Mouse (Mus musculus) erythroblast, adult 5-6 weeks (primary cell): ENCODE measurements around the gene Sag. TPM values are rescaled to one million over a fixed set of nuclear protein-coding genes. Genes with fewer than 3 reads are reported as not detected.

ENCODE experiments used
- ATAC-seq: replicated peaks from 2 replicates; pipeline ENCODE4 v1.8.0; 2016; ENCODE audit warnings: moderate number of reproducible peaks, mild to moderate bottlenecking, moderate TSS enrichment, inconsistent platforms; ENCODE audit not compliant: poor library complexity, low FRiP score, severe bottlenecking
- total RNA-seq, 2 experiments: library from RNA; stranded (forward) in 1 of 2; stranded (reverse) in 1 of 2; fragments of 150-400 nt in 1 of 2; fragments of 200-764, 138-1000 nt in 1 of 2; gene quantifications; 2 replicates each; pipeline versions ENCODE4 v1.2.3 to v1.2.4; 2015 to 2017; ENCODE audit warnings: low replicate concordance in 2 of 2

Sag gene
- total RNA-seq, 2 experiments from 2014 or later = 3.7 TPM; not detected in 1

GRCm38 (mm10) chr1:87852081-87852790 is 48.8 kb downstream of the Sag start:
- ATAC-seq = no peak

GRCm38 (mm10) chr1:87852892-87853600 is 49.6 kb downstream of the Sag start, which contains the start of gene Dgkd:
Dgkd (plus strand) TSS chr1:87853287.
- ATAC-seq = peak; percentile 82

GRCm38 (mm10) chr1:87853601-87854361 is 50.3 kb downstream of the Sag start:
- peak; percentile 45 for ATAC-seq

- no peak for ATAC-seq
Measured at GRCm38 (mm10) chr1:87854411-87854810, 50.9 kb downstream of the Sag start.

- no peak for ATAC-seq
Measured at GRCm38 (mm10) chr1:87854851-87855251, 51.4 kb downstream of the Sag start.

- no peak for ATAC-seq
Measured at GRCm38 (mm10) chr1:87855522-87855921, 52.0 kb downstream of the Sag start.

- no peak for ATAC-seq
Measured at GRCm38 (mm10) chr1:87856823-87857222, 53.3 kb downstream of the Sag start.

- no peak for ATAC-seq
Measured at GRCm38 (mm10) chr1:87858031-87858430, 54.6 kb downstream of the Sag start.

GRCm38 (mm10) chr1:87858529-87858928 is 55.0 kb downstream of the Sag start:
- no peak for ATAC-seq

GRCm38 (mm10) chr1:87863602-87864001 is 60.1 kb downstream of the Sag start:
- no peak for ATAC-seq

GRCm38 (mm10) chr1:87864889-87865288 is 61.4 kb downstream of the Sag start:
- no peak for ATAC-seq

GRCm38 (mm10) chr1:87866672-87867071 is 63.2 kb downstream of the Sag start:
- no peak for ATAC-seq

GRCm38 (mm10) chr1:87871546-87871945 is 68.1 kb downstream of the Sag start:
- ATAC-seq = no peak

GRCm38 (mm10) chr1:87873081-87873480 is 69.6 kb downstream of the Sag start:
- ATAC-seq = no peak

GRCm38 (mm10) chr1:87876065-87876464 is 72.6 kb downstream of the Sag start:
- ATAC-seq = no peak

GRCm38 (mm10) chr1:87877552-87878283 is 74.2 kb downstream of the Sag start:
- no peak for ATAC-seq

- ATAC-seq = no peak
Measured at GRCm38 (mm10) chr1:87879034-87879433, 75.6 kb downstream of the Sag start.

GRCm38 (mm10) chr1:87879494-87880325 is 76.2 kb downstream of the Sag start:
- ATAC-seq = no peak

GRCm38 (mm10) chr1:87880326-87880627 is 76.8 kb downstream of the Sag start:
- ATAC-seq = no peak
